Mouse (Mus musculus) midbrain, embryonic 15.5 days (tissue): ENCODE data around the gene Pdcl2. TPM values are rescaled to one million over a fixed set of nuclear protein-coding genes. Genes with fewer than 3 reads are reported as not detected.
A peak's percentile ranks its signal among the peaks of the same experiment; 100 is the strongest.

Experiments
- ATAC-seq: fragments of 200-750 bp; cut with Nextera tagmentation; replicated peaks from 2 replicates; pipeline ENCODE4 v1.8.0; 2017; ENCODE audit warnings: moderate TSS enrichment
- H3K27ac ChIP-seq: fragments of 300-500 bp; sonication (generic); 2 replicates; pipeline ENCODE4 v1.5.1; 2015; ENCODE audit warnings: mild to moderate bottlenecking, inconsistent platforms
- H3K27me3 ChIP-seq: fragments of 300-500 bp; sonication (generic); replicated peaks from 2 replicates; pipeline ENCODE4 v1.6.1; 2015; ENCODE audit warnings: inconsistent platforms
- H3K36me3 ChIP-seq: fragments of 300-500 bp; sonication (generic); replicated peaks from 2 replicates; pipeline ENCODE4 v1.6.1; 2015; ENCODE audit warnings: inconsistent platforms
- H3K4me1 ChIP-seq: fragments of 300-500 bp; sonication (generic); 2 replicates; pipeline ENCODE4 v1.6.1; 2015; ENCODE audit warnings: inconsistent platforms
- H3K4me2 ChIP-seq: fragments of 300-500 bp; sonication (generic); 2 replicates; pipeline ENCODE4 v1.6.1; 2015; ENCODE audit warnings: inconsistent platforms, mild to moderate bottlenecking, moderate library complexity
- H3K4me3 ChIP-seq: fragments of 300-500 bp; sonication (generic); 2 replicates; pipeline ENCODE4 v1.5.1; 2015; ENCODE audit warnings: mild to moderate bottlenecking, inconsistent platforms
- H3K9ac ChIP-seq: fragments of 300-500 bp; sonication (generic); 2 replicates; pipeline ENCODE4 v1.6.1; 2015; ENCODE audit warnings: mild to moderate bottlenecking, inconsistent platforms
- H3K9me3 ChIP-seq: fragments of 300-500 bp; sonication (generic); 2 replicates; pipeline ENCODE4 v1.6.1; 2016; ENCODE audit warnings: inconsistent platforms
- WGBS: fragments of 180-500 bp; shearing (Covaris S2); methylation state at CpG from one replicate; pipeline ENCODE4 v1.1.7; 2015; ENCODE audit warnings: mixed read lengths; 5-methylcytosine and 5-hydroxymethylcytosine counted together
- polyA plus RNA-seq: library from polyadenylated mRNA; unstranded; fragments of >200 nt; fragmentation: Nextera tagmentation; extraction: Ambion mirVana; gene quantifications from 2 replicates; pipeline ENCODE4 v1.2.1, GENCODE M21; 2015

Gene Pdcl2
- polyA plus RNA-seq, 1 experiment from 2014 or later = not detected

GRCm38 (mm10) chr5:76289234-76289691, 41.7 kb downstream of the Pdcl2 start:
- no peaks in the 10 kb centered on the region for H3K36me3 ChIP-seq
- no peak overlapping the region for H3K4me2 ChIP-seq
- no peak for ATAC-seq
- H3K27ac ChIP-seq = no peak overlapping the region
- H3K9ac ChIP-seq = no peak overlapping the region
- no peaks in the 10 kb centered on the region for H3K9me3 ChIP-seq
- H3K4me3 ChIP-seq = no peak overlapping the region
- WGBS = 88% methylated on average over 8 of the region's 8 CpGs
- H3K27me3 ChIP-seq = no peaks in the 10 kb centered on the region
- no peaks in the 10 kb centered on the region for H3K4me1 ChIP-seq

GRCm38 (mm10) chr5:76288256-76288655, 42.7 kb downstream of the Pdcl2 start:
- H3K27me3 ChIP-seq = no peaks in the 10 kb centered on the region
- no peak overlapping the region for H3K9ac ChIP-seq
- no peak overlapping the region for H3K4me3 ChIP-seq
- H3K4me1 ChIP-seq = no peaks in the 10 kb centered on the region
- no peak for ATAC-seq
- H3K4me2 ChIP-seq = no peak overlapping the region
- WGBS = 92% methylated on average over 3 of the region's 3 CpGs
- no peak overlapping the region for H3K27ac ChIP-seq
- H3K9me3 ChIP-seq = no peaks in the 10 kb centered on the region
- no peaks in the 10 kb centered on the region for H3K36me3 ChIP-seq

GRCm38 (mm10) chr5:76287062-76287461, 43.9 kb downstream of the Pdcl2 start:
- no peak for ATAC-seq
- Histone ChIP-seq H3K4me1 (no peaks in the 10 kb centered on the region), H3K4me2 (no peak overlapping the region), H3K9ac (no peak overlapping the region), H3K36me3 (no peaks in the 10 kb centered on the region), H3K27ac (no peak overlapping the region), H3K9me3 (no peaks in the 10 kb centered on the region), H3K27me3 (no peaks in the 10 kb centered on the region), H3K4me3 (no peak overlapping the region)
- 81% methylated on average over 5 of the region's 5 CpGs for WGBS

- 40% methylated on average over 4 of the region's 4 CpGs for WGBS
- Histone ChIP-seq H3K36me3 (no peaks in the 10 kb centered on the region), H3K4me1 (no peaks in the 10 kb centered on the region), H3K9ac (no peak overlapping the region), H3K27me3 (no peaks in the 10 kb centered on the region), H3K9me3 (no peaks in the 10 kb centered on the region), H3K4me3 (no peak overlapping the region), H3K27ac (no peak overlapping the region), H3K4me2 (no peak overlapping the region)
- 0 out of 2 replicates have a peak, but pooled peaks have one; percentile 63 for ATAC-seq
Measured at GRCm38 (mm10) chr5:76285699-76286098, 45.3 kb downstream of the Pdcl2 start.

- 89% methylated on average over 1 of the region's 1 CpGs for WGBS
- Histone ChIP-seq H3K36me3 (no peaks in the 10 kb centered on the region), H3K9me3 (no peaks in the 10 kb centered on the region), H3K27me3 (no peaks in the 10 kb centered on the region), H3K9ac (no peak overlapping the region), H3K4me2 (no peak overlapping the region), H3K27ac (no peak overlapping the region), H3K4me3 (no peak overlapping the region), H3K4me1 (no peaks in the 10 kb centered on the region)
- ATAC-seq = no peak
Measured at GRCm38 (mm10) chr5:76283890-76284289, 47.1 kb downstream of the Pdcl2 start.

GRCm38 (mm10) chr5:76274977-76275376, 56.0 kb downstream of the Pdcl2 start:
- no peak overlapping the region for H3K9ac ChIP-seq
- H3K4me2 ChIP-seq = no peak overlapping the region

More at GRCm38 (mm10) chr5:76274977-76275376, 56.0 kb downstream of the Pdcl2 start:
- H3K36me3 ChIP-seq = no peaks in the 10 kb centered on the region
- no peak for ATAC-seq
- no peaks in the 10 kb centered on the region for H3K9me3 ChIP-seq
- H3K27me3 ChIP-seq = no peaks in the 10 kb centered on the region
- no peaks in the 10 kb centered on the region for H3K4me1 ChIP-seq
- no peak overlapping the region for H3K4me3 ChIP-seq
- no peak overlapping the region for H3K27ac ChIP-seq
- WGBS = 87% methylated on average over 4 of the region's 4 CpGs

Other genes starting within 250 kb of the Pdcl2 start
- 15.5 and 17.8 TPM in 2 replicates for gene Srd5a3, start 190.9 kb downstream of the Pdcl2 start, polyA plus RNA-seq
- 42.2 and 43.0 TPM in 2 replicates for gene Tmem165, start 147.3 kb downstream of the Pdcl2 start, polyA plus RNA-seq
- 15.0 and 16.8 TPM in 2 replicates for gene Clock, start 26.4 kb downstream of the Pdcl2 start, polyA plus RNA-seq
- gene Nmu, start 32.6 kb upstream of the Pdcl2 start, polyA plus RNA-seq = 0.56 TPM in 1 of 2 replicates, not detected in the other
- 0.50 TPM in 1 of 2 replicates, not detected in the other for gene Gm7271, start 152.9 kb upstream of the Pdcl2 start, polyA plus RNA-seq
- gene Exoc1, start 198.2 kb upstream of the Pdcl2 start, polyA plus RNA-seq = 60.6 and 63.2 TPM in 2 replicates